Mouse (Mus musculus): ENCODE measurements at regions not wholly inside any gene's neighbourhood (a gene's known extent, or its start where the extent isn't known, plus 50 kb on each side); places are given as distances from the start of the nearest gene placed in this dataset.

DNA sequence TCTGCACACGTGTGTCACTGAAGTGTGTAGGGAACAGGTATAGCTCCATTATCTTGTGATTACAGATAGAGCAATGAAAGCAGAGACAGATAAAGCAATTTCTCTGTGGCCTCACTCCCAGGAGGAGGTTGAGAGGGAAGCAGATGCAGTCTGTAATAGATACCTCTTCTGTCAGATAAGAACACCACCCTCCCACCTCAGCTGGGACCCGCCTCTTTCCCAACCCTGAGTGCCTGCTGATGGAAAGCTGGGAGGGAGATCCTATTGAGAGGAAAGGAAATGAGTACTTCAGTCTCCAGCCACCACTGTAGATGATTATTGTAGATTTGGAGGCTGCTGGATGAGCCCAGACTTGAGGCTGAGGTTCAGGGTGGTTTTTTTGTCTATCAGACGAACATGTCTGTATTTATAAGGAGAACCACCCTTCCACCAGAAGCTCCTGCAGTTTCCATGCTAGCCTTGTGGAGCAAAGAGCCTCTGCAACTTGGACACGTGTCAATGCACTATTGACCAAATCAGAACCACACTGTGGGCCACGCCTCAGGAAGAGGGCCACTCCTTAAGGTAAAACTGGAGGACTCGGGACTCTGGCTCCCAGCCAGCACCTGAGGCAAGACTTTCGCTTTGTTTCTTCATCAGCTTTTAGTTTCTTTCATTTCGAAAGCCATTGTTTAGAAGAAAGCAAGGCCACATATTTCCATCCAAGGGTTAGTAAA is 55.3 kb upstream of the Plekha5 start:
- DNase-seq (ENCODE audit: low spot score) = no peak

DNA sequence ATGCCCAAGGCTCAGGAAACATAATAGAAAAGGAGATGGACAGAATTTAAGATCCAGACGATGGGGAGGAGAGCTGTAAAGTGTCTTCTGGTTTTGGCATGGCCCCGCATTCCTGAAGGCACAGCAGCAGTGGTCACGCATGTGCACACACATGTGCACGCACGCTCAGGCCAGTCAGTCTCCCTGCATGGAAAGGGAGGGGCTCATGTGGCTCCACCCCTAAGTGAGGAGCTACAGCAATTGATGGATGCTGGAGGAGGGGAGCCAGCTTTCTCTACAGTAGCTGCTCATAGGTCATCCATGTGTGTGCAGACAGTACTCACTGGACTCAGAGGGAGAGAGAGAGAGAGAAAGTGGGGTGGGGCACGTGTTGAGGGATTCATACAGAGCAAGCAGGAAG is 56.6 kb upstream of the Plekha5 start:
- DNase-seq (ENCODE audit: low spot score) = no peak

DNA sequence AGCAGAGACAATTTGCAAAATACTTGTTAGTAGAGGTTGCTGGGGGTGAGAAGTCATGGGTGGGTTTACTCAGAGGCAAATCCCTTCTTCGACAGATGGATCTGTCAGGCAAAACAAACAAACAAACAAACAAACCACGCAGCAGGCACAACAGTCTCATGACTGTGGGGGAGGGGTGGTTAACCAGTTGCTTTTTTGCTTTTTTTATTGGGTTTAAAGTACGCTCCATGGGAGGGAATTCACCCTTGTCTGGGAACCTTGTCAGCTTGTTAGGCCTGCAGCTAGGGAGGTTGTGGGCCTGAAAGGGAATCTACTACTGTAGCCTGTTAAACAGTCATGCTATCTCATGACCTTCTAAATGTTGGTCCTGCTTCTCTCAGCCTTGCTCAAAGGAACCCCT is 57.1 kb upstream of the Plekha5 start:
- DNase-seq (ENCODE audit: low spot score) = no peak

DNA sequence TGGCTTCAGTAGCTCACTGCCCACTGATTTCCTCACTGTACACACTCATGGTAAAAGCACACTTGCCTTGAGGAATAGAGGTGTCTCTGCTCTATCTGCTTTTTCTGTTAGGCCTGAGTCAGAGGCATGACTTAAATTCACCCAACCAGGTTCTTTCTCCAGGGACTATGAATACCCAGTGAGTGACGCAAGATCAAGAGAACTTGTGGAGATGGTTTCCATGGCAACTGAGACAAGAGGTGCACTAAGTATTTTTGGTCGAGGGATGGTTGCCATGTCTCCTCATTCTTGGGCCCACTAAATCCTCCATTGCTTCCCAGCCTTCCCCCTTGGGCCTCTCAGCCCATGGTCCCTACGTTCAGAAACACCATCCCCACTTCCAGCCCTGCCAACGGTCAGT is 62.9 kb upstream of the Plekha5 start:
- no peak for DNase-seq (ENCODE audit: low spot score)

DNA sequence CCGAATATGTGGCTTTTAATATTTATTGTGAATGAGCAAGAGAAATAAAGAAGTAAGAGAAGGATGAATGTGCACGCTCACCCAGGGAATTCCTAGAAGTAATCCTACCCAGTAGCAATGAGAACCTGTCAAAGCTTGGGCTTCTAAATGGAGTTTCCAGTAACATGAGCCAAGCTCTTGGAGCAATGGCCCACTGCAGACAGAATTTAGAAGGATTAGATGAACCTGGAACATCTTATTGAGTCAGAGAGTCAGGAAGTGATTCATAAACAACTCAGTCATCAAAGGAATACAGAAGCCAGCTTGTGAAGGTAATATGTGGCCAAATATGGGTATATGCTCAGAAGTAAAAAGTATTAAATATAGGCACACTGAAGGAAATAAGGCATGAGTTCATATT is 66.0 kb upstream of the Plekha5 start:
- no peak for DNase-seq (ENCODE audit: low spot score)

DNA sequence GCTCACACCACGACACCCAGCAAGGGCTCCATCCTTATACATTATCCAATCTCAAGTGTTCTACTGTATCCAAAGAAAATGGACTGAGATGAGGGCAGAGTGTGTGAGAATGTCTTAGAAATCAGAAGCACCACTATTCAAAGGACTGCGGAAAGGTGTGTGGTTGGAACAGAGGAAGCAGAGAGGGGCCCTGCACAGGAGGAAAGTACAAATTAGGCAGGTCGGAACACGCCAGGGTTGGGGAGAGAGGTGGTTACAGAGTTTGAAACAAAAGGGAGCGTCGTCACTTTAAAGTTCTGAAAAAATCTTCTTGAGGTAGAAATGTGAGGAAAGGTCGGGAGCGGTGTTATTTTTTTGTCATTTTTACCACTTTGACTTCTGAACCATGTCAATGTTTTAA is 66.6 kb upstream of the Plekha5 start:
- no peak for DNase-seq (ENCODE audit: low spot score)

DNA sequence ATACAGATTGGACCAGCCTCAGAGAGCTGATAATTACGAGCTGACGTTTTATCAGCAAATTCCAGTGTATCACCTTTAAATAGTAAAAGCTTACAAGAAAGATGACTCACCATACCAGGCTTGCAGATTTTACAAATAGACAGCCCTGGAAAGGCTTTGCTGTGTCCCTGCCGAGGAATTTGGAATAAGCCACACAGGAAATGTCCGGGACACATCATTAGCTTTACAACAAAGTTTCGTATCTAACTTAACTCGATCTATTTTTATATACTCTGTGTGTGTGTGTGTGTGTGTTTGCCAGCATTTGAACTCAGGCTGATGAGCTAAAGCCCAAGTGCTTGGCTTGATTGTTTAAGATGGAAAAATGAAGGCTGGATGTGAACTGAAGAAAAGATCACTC is 69.8 kb upstream of the Plekha5 start:
- DNase-seq (ENCODE audit: low spot score) = no peak

DNA sequence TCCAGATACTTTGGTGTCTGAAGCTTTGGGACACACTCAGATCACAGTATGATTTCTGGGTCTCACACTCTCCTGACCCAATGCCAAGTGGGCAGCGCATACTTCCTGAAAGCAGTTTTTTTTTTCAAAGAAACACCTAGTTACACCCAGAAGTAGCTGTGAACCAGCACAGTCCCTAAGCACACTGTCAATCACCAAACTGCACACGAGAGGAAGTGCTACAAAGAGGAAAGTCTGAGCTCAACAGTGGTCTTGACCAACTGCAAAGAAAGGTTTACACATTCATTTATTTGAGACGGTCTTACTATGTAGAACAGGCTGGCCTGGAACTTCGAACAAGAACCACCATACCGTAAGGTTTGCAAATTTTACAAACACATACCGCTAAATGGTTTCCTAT is 70.2 kb upstream of the Plekha5 start:
- no peak for DNase-seq (ENCODE audit: low spot score)

DNA sequence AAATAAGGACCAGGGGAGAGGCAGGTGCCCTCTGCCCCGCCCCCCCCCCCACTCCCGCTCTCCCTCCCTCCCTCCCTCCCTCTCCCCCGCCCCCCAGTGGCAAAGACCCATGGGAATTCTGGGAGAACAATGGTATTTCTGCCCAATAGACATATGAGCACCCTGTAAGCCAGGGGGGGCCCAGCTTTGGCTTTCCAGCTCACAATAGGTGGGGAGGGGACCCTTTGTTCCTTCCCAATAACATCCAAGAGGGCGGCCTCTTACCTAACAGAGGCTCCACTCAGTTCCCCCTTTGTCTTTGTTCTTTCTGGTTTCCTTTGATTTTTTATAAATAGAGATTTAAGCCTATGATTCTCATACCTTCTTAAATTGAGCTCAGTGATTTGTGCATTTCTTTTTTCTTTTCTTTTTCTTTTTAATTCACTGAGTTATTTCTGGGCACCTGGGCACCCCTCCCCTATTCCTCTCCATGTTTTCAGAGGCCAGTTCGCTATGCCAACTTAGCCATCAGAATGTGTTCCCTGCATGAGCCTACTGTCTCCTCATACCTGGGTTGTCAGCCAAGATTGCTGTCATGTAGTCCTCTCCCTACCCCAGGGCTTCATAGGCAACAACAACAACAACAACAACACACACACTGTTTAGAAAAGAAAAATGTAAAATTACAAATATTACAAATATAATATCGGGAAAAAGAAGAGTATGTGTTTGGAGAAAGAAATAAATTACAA is 72.3 kb upstream of the Plekha5 start:
- no peak for DNase-seq (ENCODE audit: low spot score)

DNA sequence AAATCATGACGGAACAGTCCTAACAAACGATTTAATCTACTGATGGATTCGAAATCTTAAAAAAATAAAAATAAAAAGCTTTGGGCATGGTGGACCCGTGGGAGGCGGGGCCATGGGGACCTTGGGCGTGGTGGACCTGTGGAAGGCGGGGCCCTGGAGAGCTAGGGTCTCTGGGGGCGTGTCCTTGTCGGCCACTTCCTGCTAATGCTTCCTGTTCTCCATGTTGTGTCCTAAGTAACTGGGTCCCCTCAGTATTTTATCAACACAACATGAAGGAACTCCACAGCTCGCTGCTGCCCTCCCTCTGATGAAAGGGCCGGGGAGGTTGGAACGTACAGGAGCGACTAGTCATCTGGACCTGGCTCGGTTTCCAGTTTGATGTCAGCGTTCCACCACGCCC is 75.3 kb upstream of the Plekha5 start:
- no peak for DNase-seq (ENCODE audit: low spot score)

DNA sequence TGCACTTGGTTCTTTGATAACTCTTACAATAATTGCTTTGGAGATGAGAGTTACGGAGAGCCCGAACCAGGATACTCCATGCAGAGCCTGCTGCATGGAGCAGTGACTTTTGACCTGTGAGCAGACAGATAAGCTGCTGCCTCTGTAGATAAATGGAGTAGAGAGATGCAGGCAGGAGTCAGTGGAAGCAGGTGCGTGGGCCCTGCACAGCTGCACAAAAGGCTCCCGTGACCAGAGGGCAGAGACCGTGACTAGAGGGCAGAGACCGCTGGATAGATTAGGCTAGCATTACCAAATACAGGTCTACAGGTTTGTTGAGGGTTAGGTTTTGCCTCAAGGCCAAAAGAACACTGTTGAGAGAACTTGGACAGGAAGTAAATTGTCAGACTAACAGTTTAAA is 76.9 kb upstream of the Plekha5 start:
- DNase-seq (ENCODE audit: low spot score) = no peak

DNA sequence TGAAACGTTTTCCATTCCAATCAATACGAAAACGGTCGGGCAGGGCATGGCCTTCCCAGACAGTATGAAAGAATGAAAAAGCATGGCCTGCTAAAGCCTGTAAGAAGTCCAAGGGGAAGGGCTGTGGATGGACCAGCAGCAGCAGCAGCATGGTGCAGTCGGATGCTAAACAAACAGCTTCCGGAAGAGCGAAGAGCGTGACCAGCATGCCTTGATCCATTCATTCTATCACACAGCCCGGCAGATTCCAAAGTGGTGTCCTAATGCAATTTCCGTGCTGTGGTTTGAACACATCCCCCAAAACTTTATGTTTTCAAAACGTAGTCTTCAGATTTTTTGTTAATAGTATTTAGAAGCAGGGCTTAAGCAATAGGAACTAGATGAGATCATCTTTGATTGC is 80.2 kb upstream of the Plekha5 start:
- no peak for DNase-seq (ENCODE audit: low spot score)

DNA sequence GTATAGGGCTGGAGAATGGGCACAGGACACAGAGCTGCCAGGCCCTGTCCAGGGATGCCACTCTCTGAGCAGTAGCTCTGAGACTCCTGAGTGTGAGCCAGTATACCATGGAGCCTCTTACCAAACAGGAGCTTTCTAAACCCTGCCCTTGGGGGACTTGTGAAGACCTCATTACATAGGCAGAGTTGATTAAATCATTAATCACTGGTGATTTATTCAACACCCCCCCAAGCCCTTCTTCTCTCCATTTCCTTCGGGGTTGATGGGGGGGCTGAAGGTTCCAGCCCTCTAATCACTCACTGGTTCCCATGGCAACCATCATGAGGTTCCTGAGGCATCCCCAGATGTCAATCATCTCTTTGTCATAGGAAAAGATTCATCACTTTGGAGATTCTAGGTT is 81.0 kb upstream of the Plekha5 start:
- DNase-seq (ENCODE audit: low spot score) = no peak

DNA sequence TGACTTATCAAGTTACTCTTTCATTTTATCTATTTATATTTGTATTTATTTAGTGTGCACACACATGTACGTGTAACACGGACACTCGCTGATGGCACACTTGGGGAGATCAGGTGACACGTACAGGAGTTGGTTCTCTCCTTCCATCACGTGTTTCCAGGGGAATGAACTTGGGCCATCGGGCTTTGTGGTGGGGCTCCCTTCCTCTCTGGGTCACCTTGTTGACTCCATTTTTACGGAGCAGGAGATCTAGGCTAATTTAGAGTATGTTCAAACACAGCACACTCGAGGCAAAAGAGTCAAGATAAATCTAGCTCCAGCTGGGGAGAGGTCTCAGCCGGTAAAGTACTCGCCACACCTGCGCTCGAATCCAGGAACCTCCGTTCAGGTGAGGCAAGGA is 84.1 kb upstream of the Plekha5 start:
- DNase-seq (ENCODE audit: low spot score) = no peak

DNA sequence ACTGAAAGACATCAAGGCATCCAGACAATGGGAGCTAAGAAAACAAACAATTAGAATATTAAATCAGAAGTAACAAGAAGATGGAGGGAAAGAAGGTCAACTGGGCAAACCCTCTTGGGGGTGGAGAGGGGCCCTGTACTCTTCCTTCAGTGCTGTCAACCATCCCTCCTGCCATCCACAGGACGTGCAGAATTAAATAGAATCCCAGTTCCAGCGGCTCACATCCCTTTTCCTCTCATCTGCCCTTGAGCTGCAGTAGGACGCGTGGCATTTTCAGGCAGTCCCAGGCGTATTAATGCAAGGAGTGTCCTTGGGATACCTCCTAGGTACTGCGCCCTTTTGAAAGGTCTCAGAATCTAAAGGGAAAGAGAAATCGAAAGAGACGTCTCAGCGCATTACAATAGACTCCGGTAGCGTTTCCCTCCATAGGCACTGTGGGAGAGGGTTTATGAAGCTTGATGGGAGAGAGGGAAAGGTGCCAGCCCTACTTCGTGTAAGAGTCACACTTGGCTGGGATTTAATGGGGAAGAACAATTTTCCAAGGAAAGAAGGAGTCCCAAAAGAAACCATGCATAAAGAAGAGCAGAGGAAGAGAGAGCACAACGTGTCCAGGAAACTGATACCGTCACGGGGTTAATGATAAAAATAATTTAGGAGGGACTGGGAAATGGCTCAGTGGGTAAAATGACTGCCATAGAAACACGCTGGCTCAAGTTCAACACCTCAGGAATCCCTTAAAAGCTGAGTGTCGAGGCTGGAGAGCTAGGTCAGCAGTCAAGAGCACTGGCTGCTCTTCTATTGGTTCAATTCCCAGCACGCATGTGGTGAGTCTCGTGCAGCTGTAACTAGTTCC is 85.7 kb upstream of the Plekha5 start:
- DNase-seq (ENCODE audit: low spot score) = no peak

DNA sequence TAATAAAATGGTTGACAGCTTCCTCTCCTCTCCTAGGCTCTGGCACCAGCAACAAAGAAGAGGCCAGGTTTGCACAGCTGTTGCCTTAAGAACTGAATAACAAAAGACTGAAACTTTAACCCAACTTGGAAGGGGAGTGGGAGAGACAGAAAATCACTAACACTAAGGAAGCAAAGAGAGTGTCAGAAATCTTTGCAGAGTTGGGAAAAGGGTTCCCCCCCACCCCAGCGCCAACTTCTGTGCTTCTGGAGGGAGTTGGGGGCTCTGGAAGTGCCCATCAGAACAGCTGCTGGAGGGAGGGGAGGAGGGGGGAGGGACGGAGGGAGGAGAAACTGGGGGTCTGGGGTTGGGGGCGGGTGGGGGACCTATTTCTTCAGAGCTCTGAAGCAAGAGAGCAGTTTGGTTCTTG is 86.8 kb upstream of the Plekha5 start:
- DNase-seq (ENCODE audit: low spot score) = no peak

DNA sequence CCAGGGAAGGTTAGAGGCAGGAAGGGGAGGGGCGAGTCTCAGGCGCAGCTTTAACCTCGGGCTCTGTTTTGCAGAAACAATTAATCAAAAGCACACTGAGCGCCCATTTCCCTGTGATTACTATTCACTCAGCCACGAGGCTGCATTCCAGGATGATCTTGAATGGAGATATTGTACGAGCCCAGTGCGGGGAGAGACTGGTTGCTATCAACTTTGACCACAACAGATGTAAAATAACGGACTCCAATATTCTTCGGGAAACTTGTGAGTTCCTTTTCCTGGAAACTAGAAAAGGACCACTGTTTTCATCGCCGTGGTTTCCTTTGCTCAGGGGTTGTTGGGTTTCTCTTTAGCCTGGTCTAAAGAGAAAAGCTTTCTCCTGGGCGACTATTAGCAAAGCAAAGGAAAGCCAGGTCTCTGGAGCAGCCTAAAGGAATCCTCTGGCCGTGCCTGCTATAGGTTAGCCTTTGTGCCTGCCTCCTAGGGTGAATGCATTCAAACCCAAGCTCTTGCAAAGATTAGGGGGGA is 87.4 kb upstream of the Plekha5 start:
- DNase-seq (ENCODE audit: low spot score) = no peak

DNA sequence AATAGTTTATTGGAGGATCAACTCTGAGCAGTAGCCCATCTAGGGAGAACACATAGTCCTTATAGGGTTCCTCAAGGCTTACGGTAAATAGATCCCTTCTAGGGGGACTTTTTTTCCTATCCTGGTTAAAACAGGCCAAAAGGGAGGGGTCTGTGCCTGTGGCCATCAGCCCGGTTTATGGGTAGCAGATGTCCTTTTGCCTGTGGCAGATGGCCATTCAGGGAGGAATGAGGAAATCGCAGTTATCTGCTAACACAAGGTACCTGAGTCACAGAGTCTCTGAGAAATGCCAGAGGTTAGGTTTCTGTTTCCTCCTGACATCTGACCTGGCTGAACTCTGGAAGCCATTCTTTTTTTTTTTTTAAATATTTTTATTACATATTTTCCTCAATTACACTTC is 90.5 kb upstream of the Plekha5 start:
- no peak for DNase-seq (ENCODE audit: low spot score)

DNA sequence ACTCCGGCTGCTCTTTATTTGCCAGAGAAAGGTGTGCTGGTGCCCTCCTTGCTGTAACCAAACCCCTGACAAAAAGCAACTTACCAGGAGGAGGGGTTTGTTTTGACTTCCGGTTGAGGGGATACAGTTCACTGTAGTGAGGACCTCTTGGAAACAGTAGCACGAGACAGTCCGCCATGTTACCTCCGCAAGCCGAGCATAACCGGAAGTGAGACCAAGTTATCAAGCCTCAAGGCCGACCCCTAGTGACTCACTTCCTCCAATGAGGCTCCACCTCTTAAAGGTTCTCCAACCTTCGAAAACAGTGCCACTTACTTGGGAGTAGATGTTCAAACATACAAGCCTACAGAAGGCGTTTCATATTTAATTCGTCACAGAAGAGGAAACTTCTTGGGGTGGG is 115.2 kb upstream of the Plekha5 start:
- DNase-seq (ENCODE audit: low spot score) = no peak

DNA sequence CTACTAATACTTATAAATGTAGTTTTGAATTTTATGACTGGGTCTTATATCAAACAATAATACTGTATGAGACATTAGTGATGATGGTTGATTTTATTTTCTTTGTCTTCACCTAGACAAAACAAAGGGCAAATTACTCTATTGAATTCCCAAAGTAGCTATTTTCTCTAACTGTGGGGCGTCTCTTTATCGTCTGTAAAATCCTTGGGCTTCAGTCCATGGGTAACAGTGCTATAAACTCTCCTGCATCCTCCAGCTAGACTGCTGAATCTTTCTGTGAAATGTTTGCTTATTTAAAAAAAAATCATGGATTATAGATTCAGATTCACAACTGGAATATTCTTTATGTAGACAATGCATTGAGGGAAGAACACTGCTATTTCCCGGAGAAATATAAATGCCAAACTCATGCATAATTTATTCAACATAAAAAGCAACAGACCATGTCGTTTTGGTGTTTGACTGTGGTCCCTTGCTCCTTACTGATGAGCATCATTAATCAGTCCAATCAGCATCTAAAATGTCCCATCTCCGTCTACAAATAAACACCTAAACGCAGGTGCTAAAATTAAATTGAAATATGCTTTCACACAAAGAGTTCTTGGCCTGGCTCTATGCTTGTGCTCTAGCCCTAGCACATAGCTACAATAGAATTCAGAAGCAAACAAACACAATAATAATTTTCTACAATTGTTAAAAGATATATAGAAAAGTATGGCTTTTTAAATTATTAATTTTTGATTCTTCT is 116.9 kb upstream of the Plekha5 start:
- no peak for DNase-seq (ENCODE audit: low spot score)

DNA sequence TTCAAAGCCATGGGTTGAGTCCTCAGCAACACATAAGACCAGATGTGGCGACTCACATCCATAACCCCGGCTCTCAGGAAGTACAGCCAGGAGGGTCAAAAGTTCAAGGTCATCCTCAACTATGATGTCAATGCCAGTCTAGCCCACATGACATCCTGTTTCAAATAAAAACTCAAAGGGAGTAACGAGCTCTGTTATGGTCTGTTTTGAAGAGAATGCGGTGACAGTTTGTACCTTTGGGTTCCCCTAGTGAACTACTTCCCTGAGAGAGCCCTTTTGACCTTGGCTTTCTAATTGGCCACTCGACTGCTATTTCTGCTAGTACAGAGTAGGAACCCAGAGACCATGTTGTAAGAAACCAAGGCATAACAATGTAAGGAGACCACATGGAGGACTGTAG is 119.7 kb upstream of the Plekha5 start:
- no peak for DNase-seq (ENCODE audit: low spot score)
